Mouse (Mus musculus): ENCODE measurements around the gene Cachd1.

- TF ChIP-seq CTCF (IDR thresholded peaks at IDR 0.05; ENCODE audit: low read depth, low read length) (no peak), POLR2A (IDR thresholded peaks at IDR 0.05; ENCODE audit: extremely low read depth, insufficient read depth, low read length) (no peak)
Observed at GRCm38 (mm10) chr4:100963341-100963740, 186.9 kb downstream of the Cachd1 start.
